In genomic region chr3:89243609-89244008, GRCm38 (mm10) we compare ENCODE assay signal across 8 mouse cellular contexts. TPM values are rescaled to one million over a fixed set of nuclear protein-coding genes. Genes with fewer than 3 reads are reported as not detected.
DNase-seq lines count a peak whose midpoint lies in the region; ATAC-seq and TF ChIP-seq lines count a peak whose summit lies in the region.

No protein-coding gene starts in this region.

- peaks cover 18% of the 10 kb centered on the region for H3K27me3 ChIP-seq in heart, postnatal 0 days (ENCODE audit: control insufficient read depth, insufficient read depth, low read length)
- peaks cover 24% of the 10 kb centered on the region for H3K27me3 ChIP-seq in limb, embryonic 10.5 days (ENCODE audit: low read depth, poor library complexity, severe bottlenecking)
- no peaks in the 10 kb centered on the region for H3K27me3 ChIP-seq in splenic B cell, adult 2 months (ENCODE audit: control insufficient read depth, insufficient read depth, low read length, poor library complexity, severe bottlenecking)

- H3K9me3 ChIP-seq in heart, postnatal 0 days (replicated peaks; ENCODE audit: control insufficient read depth, low read length): no peaks in the 10 kb centered on the region
- no peaks in the 10 kb centered on the region for H3K9me3 ChIP-seq in limb, embryonic 10.5 days (replicated peaks)

- peaks cover 13% of the 10 kb centered on the region for H3K4me1 ChIP-seq in heart, postnatal 0 days (ENCODE audit: control insufficient read depth, insufficient read depth)
- H3K4me1 ChIP-seq in limb, embryonic 10.5 days: peaks cover 48% of the 10 kb centered on the region

- no peak for TF ChIP-seq EP300 in heart, postnatal 0 days (IDR thresholded peaks at IDR 0.05; ENCODE audit: low read depth)

- ATAC-seq in heart, postnatal 0 days (ENCODE audit: insufficient read depth, low read depth): peak; percentile 27; the same call in 1 of the 2 replicates

- intact Hi-C loops in gastrocnemius, adult 2 months (cut with DNase I): no loop called here

- peak; percentile 40 for TF ChIP-seq CTCF in gastrocnemius, adult 2 months (IDR thresholded peaks at IDR 0.05)
- TF ChIP-seq CTCF in heart, postnatal 0 days (IDR thresholded peaks at IDR 0.05; ENCODE audit: low read depth): peak; percentile 52

- no peaks in the 10 kb centered on the region for H3K36me3 ChIP-seq in heart, postnatal 0 days (replicated peaks; ENCODE audit: control insufficient read depth, insufficient read depth, low read length)
- H3K36me3 ChIP-seq in limb, embryonic 10.5 days: peaks cover 30% of the 10 kb centered on the region
- no peaks in the 10 kb centered on the region for H3K36me3 ChIP-seq in splenic B cell, adult 2 months (ENCODE audit: control insufficient read depth, insufficient read depth, low read length, poor library complexity, severe bottlenecking)

- H3K9ac ChIP-seq in heart, postnatal 0 days (replicated peaks; ENCODE audit: low read depth, low read length): no peak overlapping the region

- 19% methylated on average over 14 of the region's 14 CpGs for WGBS in heart, postnatal 0 days
- WGBS in limb, embryonic 10.5 days: 9% methylated on average over 14 of the region's 14 CpGs

- H3K27ac ChIP-seq in gastrocnemius, adult 2 months: no peak overlapping the region
- no peak overlapping the region for H3K27ac ChIP-seq in heart, postnatal 0 days (ENCODE audit: low read depth)
- peak overlapping the region; percentile 91 for H3K27ac ChIP-seq in limb, embryonic 10.5 days

- no peak for DNase-seq in gastrocnemius, adult 2 months
- no peak for DNase-seq in gastrocnemius, postnatal 4 days (ENCODE audit: low spot score in 2 of 2)
- DNase-seq in cerebellum, postnatal 14 days: peak; percentile 52 to 58
- DNase-seq in heart, postnatal 0 days (ENCODE audit: low spot score): no peak
- peak; percentile 71 for DNase-seq in limb, embryonic 10.5 days (ENCODE audit: low spot score)
- DNase-seq in mesoderm, embryonic 11.5 days (ENCODE audit: low read depth, low spot score): peak; percentile 69
- DNase-seq in splenic B cell, adult 2 months (ENCODE audit: low read depth, low spot score): peak; percentile 83
- DNase-seq in layer of hippocampus, adult 9-11 months: no peak

- no peak overlapping the region for H3K4me3 ChIP-seq in gastrocnemius, adult 2 months
- H3K4me3 ChIP-seq in heart, postnatal 0 days (ENCODE audit: low read depth, low read length): no peak overlapping the region
- peak overlapping the region; percentile 73 for H3K4me3 ChIP-seq in limb, embryonic 10.5 days

- no peak overlapping the region for H3K4me2 ChIP-seq in heart, postnatal 0 days (ENCODE audit: low read depth, low read length)

RNA-seq across cellular contexts. Expression of gene Krtcap2, which starts 2.2 kb away (rescaled TPM):
- total RNA-seq in gastrocnemius, adult 2 months (2021): 10 to 100 TPM; 62.9 to 79.7 TPM
- total RNA-seq in gastrocnemius, postnatal 4 days (2021): 100 to 1,000 TPM in 1 of 2 experiments, 10 to 100 TPM in 1; 99.9 to 117 TPM
- 41.8 and 76.1 TPM in 2 replicates for total RNA-seq in heart, postnatal 0 days (2014; rRNA removed; ENCODE audit: low replicate concordance)
- 192 and 216 TPM in 2 replicates for polyA plus RNA-seq in heart, postnatal 0 days (2015; fragmentation: Nextera tagmentation; extraction: Ambion mirVana)
- 272 and 282 TPM in 2 replicates for polyA plus RNA-seq in limb, embryonic 10.5 days (2016; fragmentation: Nextera tagmentation; extraction: Ambion mirVana)

RNA-seq across cellular contexts. Expression of gene Trim46, which starts 2.5 kb away (rescaled TPM):
- under 1 TPM; 0.18 to 0.50 TPM for total RNA-seq in gastrocnemius, adult 2 months (2021)
- under 1 TPM; 0.73 to 0.83 TPM for total RNA-seq in gastrocnemius, postnatal 4 days (2021)
- total RNA-seq in heart, postnatal 0 days (2014; rRNA removed; ENCODE audit: low replicate concordance): 0.08 and 0.62 TPM in 2 replicates
- 0.44 and 0.45 TPM in 2 replicates for polyA plus RNA-seq in heart, postnatal 0 days (2015; fragmentation: Nextera tagmentation; extraction: Ambion mirVana)
- 3.4 and 6.1 TPM in 2 replicates for polyA plus RNA-seq in limb, embryonic 10.5 days (2016; fragmentation: Nextera tagmentation; extraction: Ambion mirVana)

RNA-seq across cellular contexts. Expression of gene Muc1, which starts 14.8 kb away (rescaled TPM):
- total RNA-seq in gastrocnemius, adult 2 months (2021): under 1 TPM; 0.13 to 0.22 TPM
- 1 to 10 TPM in 1 of 2 experiments, under 1 TPM in 1; 0.57 to 1.5 TPM for total RNA-seq in gastrocnemius, postnatal 4 days (2021)
- 9.3 TPM in 1 of 2 replicates, not detected in the other for total RNA-seq in heart, postnatal 0 days (2014; rRNA removed; ENCODE audit: low replicate concordance)
- polyA plus RNA-seq in heart, postnatal 0 days (2015; fragmentation: Nextera tagmentation; extraction: Ambion mirVana): 0.20 and 0.69 TPM in 2 replicates
- 0.24 and 0.74 TPM in 2 replicates for polyA plus RNA-seq in limb, embryonic 10.5 days (2016; fragmentation: Nextera tagmentation; extraction: Ambion mirVana)

RNA-seq across cellular contexts. Expression of gene Dpm3, which starts 15.5 kb away (rescaled TPM):
- 10 to 100 TPM; 16.4 to 26.9 TPM for total RNA-seq in gastrocnemius, adult 2 months (2021)
- total RNA-seq in gastrocnemius, postnatal 4 days (2021): 10 to 100 TPM; 61.2 to 62.8 TPM
- total RNA-seq in heart, postnatal 0 days (2014; rRNA removed; ENCODE audit: low replicate concordance): 271 and 450 TPM in 2 replicates
- polyA plus RNA-seq in heart, postnatal 0 days (2015; fragmentation: Nextera tagmentation; extraction: Ambion mirVana): 80.3 and 85.9 TPM in 2 replicates
- 82.5 and 84.0 TPM in 2 replicates for polyA plus RNA-seq in limb, embryonic 10.5 days (2016; fragmentation: Nextera tagmentation; extraction: Ambion mirVana)

RNA-seq across cellular contexts. Expression of gene Mtx1, which starts 16.7 kb away (rescaled TPM):
- total RNA-seq in gastrocnemius, adult 2 months (2021): 10 to 100 TPM; 40.7 to 51.4 TPM
- 10 to 100 TPM; 80.7 to 95.1 TPM for total RNA-seq in gastrocnemius, postnatal 4 days (2021)
- total RNA-seq in heart, postnatal 0 days (2014; rRNA removed; ENCODE audit: low replicate concordance): 101 and 247 TPM in 2 replicates
- 96.7 and 99.3 TPM in 2 replicates for polyA plus RNA-seq in heart, postnatal 0 days (2015; fragmentation: Nextera tagmentation; extraction: Ambion mirVana)
- 250 and 265 TPM in 2 replicates for polyA plus RNA-seq in limb, embryonic 10.5 days (2016; fragmentation: Nextera tagmentation; extraction: Ambion mirVana)

Comparison
In these comparisons a context has a peak if more than half of its experiments do, and no peak if none do; other contexts are left out.
1. DNase-seq: peak in cerebellum, postnatal 14 days (2 of 2), limb, embryonic 10.5 days (single experiment), mesoderm, embryonic 11.5 days (single experiment) and splenic B cell, adult 2 months (single experiment); none in gastrocnemius, adult 2 months (single experiment), gastrocnemius, postnatal 4 days (0 of 2), heart, postnatal 0 days (single experiment) and layer of hippocampus, adult 9-11 months (single experiment).